Mouse (Mus musculus) midbrain, embryonic 14.5 days (tissue): ENCODE results near the gene Chp2. TPM values are rescaled to one million over a fixed set of nuclear protein-coding genes. Genes with fewer than 3 reads are reported as not detected.

Experiments
- ATAC-seq: fragments of 200-750 bp; cut with Nextera tagmentation; 2 replicates; pipeline ENCODE4 v1.8.0; 2017; ENCODE audit warnings: moderate number of reproducible peaks, moderate library complexity; ENCODE audit not compliant: low FRiP score, low TSS enrichment
- DNase-seq: peaks from one replicate; pipeline ENCODE4 v3.0.0-alpha.2; 2015
- H3K27ac ChIP-seq: fragments of 300-500 bp; sonication (generic); replicated peaks from 2 replicates; pipeline ENCODE4 v1.5.1; 2014; ENCODE audit warnings: mild to moderate bottlenecking, low read depth, low read length, moderate library complexity
- H3K27me3 ChIP-seq: fragments of 300-500 bp; sonication (generic); 2 replicates; pipeline ENCODE4 v1.6.1; 2014; ENCODE audit warnings: low read length, control low read depth, mixed read lengths; ENCODE audit not compliant: control insufficient read depth, insufficient read depth
- H3K36me3 ChIP-seq: fragments of 300-500 bp; sonication (generic); 2 replicates; pipeline ENCODE4 v1.6.1; 2014; ENCODE audit warnings: low read length, control low read depth; ENCODE audit not compliant: control insufficient read depth, insufficient read depth
- H3K4me1 ChIP-seq: fragments of 300-500 bp; sonication (generic); 2 replicates; pipeline ENCODE4 v1.6.1; 2014; ENCODE audit warnings: mild to moderate bottlenecking, antibody characterized with exemption, low read length, control low read depth; ENCODE audit not compliant: control insufficient read depth, insufficient read depth
- H3K4me2 ChIP-seq: fragments of 300-500 bp; sonication (generic); 2 replicates; pipeline ENCODE4 v1.6.1; 2014; ENCODE audit warnings: mild to moderate bottlenecking, low read length, moderate library complexity
- H3K4me3 ChIP-seq: fragments of 300-500 bp; sonication (generic); replicated peaks from 2 replicates; pipeline ENCODE4 v1.5.1; 2014; ENCODE audit warnings: low read depth, low read length
- H3K9ac ChIP-seq: fragments of 300-500 bp; sonication (generic); replicated peaks from 2 replicates; pipeline ENCODE4 v1.6.1; 2014; ENCODE audit warnings: mild to moderate bottlenecking, low read length, moderate library complexity
- H3K9me3 ChIP-seq: fragments of 300-500 bp; sonication (generic); 2 replicates; pipeline ENCODE4 v1.6.1; 2016; ENCODE audit warnings: low read length, control low read depth, mixed read lengths; ENCODE audit not compliant: control insufficient read depth
- WGBS: fragments of 180-500 bp; shearing (Covaris S2); extraction: QIAGEN DNeasy Blood & Tissue Kit; methylation state at CpG from one replicate; pipeline ENCODE4 v1.1.7; 2014; 5-methylcytosine and 5-hydroxymethylcytosine counted together
- polyA plus RNA-seq: library from polyadenylated mRNA; unstranded; fragments of >200 nt; fragmentation: Nextera tagmentation; extraction: Ambion mirVana; gene quantifications from 2 replicates; pipeline ENCODE4 v1.2.1, GENCODE M21; 2014

Chp2 gene
- polyA plus RNA-seq, 1 experiment from 2014 or later = 1.3 TPM

- H3K4me1 ChIP-seq = no peaks in the 10 kb centered on the region
- no peak overlapping the region for H3K4me3 ChIP-seq
- no peak overlapping the region for H3K27ac ChIP-seq
- no peak for DNase-seq
- no peak overlapping the region for H3K9ac ChIP-seq
- H3K36me3 ChIP-seq = no peaks in the 10 kb centered on the region
- no peaks in the 10 kb centered on the region for H3K27me3 ChIP-seq
- no peak for ATAC-seq
- WGBS = 90% methylated on average over 9 of the region's 9 CpGs
- H3K4me2 ChIP-seq = no peak overlapping the region
- H3K9me3 ChIP-seq = no peaks in the 10 kb centered on the region
Measured at GRCm38 (mm10) chr7:122196771-122197170, 22.5 kb upstream of the Chp2 start.

- H3K4me2 ChIP-seq = no peak overlapping the region
- H3K4me3 ChIP-seq = no peak overlapping the region
- H3K36me3 ChIP-seq = no peaks in the 10 kb centered on the region
- H3K9ac ChIP-seq = no peak overlapping the region
- no peaks in the 10 kb centered on the region for H3K9me3 ChIP-seq
- no peaks in the 10 kb centered on the region for H3K27me3 ChIP-seq
- 49% methylated on average over 4 of the region's 4 CpGs for WGBS
- H3K4me1 ChIP-seq = no peaks in the 10 kb centered on the region
- H3K27ac ChIP-seq = no peak overlapping the region
- DNase-seq = peak; percentile 79
- no peak for ATAC-seq
Measured at GRCm38 (mm10) chr7:122197306-122197705, 22.0 kb upstream of the Chp2 start.

GRCm38 (mm10) chr7:122199296-122199695, 20.0 kb upstream of the Chp2 start:
- Histone ChIP-seq H3K4me1 (no peaks in the 10 kb centered on the region), H3K27ac (no peak overlapping the region), H3K36me3 (no peaks in the 10 kb centered on the region), H3K9me3 (no peaks in the 10 kb centered on the region), H3K4me3 (no peak overlapping the region), H3K9ac (no peak overlapping the region), H3K27me3 (no peaks in the 10 kb centered on the region), H3K4me2 (no peak overlapping the region)
- DNase-seq (peak; percentile 82), ATAC-seq (no peak)
- WGBS = 35% methylated on average over 5 of the region's 5 CpGs

- 66% methylated on average over 2 of the region's 2 CpGs for WGBS
Measured at GRCm38 (mm10) chr7:122203936-122204335, 15.4 kb upstream of the Chp2 start.

DNA sequence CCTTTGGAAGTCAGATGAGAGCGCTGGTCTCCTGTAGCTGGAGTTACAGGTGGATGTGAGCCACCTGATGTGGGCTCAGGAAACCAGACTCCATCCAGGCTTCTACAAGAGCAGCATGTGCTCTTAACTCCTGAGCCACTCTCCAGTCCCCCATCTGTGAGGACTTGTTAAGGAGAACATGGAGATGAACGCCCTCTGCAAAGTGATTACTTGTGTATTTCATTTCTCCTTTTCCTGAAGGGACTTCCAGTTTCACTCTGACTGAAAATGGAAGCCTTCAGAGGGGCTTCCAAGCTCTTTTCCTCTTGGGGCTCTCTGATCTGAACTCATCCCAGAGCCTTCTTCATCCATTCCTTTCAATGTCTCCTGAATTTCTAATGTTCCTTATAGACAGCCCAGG, 13.2 kb upstream of the Chp2 start:
- Histone ChIP-seq H3K36me3 (no peaks in the 10 kb centered on the region), H3K4me1 (no peaks in the 10 kb centered on the region), H3K4me3 (no peak overlapping the region), H3K4me2 (no peak overlapping the region), H3K27ac (no peak overlapping the region), H3K9ac (no peak overlapping the region), H3K9me3 (no peaks in the 10 kb centered on the region), H3K27me3 (no peaks in the 10 kb centered on the region)
- ATAC-seq (no peak), DNase-seq (no peak)
- 88% methylated on average over 2 of the region's 2 CpGs for WGBS

More at GRCm38 (mm10) chr7:122203936-122204335, 15.4 kb upstream of the Chp2 start:
- H3K36me3 ChIP-seq = no peaks in the 10 kb centered on the region
- no peak overlapping the region for H3K4me3 ChIP-seq
- ATAC-seq (no peak), DNase-seq (no peak)
- H3K27me3 ChIP-seq = no peaks in the 10 kb centered on the region
- H3K9ac ChIP-seq = no peak overlapping the region
- no peaks in the 10 kb centered on the region for H3K4me1 ChIP-seq
- H3K9me3 ChIP-seq = no peaks in the 10 kb centered on the region
- no peak overlapping the region for H3K27ac ChIP-seq
- H3K4me2 ChIP-seq = no peak overlapping the region

GRCm38 (mm10) chr7:122208276-122209021, 10.8 kb upstream of the Chp2 start:
- no peaks in the 10 kb centered on the region for H3K4me1 ChIP-seq
- DNase-seq (no peak), ATAC-seq (no peak)
- no peak overlapping the region for H3K4me3 ChIP-seq
- no peaks in the 10 kb centered on the region for H3K36me3 ChIP-seq
- H3K27ac ChIP-seq = no peak overlapping the region
- no peaks in the 10 kb centered on the region for H3K9me3 ChIP-seq
- no peak overlapping the region for H3K9ac ChIP-seq
- H3K4me2 ChIP-seq = no peak overlapping the region
- H3K27me3 ChIP-seq = no peaks in the 10 kb centered on the region
- WGBS = 62% methylated on average over 7 of the region's 7 CpGs

- Histone ChIP-seq H3K9ac (no peak overlapping the region), H3K27me3 (no peaks in the 10 kb centered on the region), H3K4me2 (no peak overlapping the region), H3K36me3 (no peaks in the 10 kb centered on the region), H3K4me1 (no peaks in the 10 kb centered on the region), H3K27ac (no peak overlapping the region), H3K9me3 (no peaks in the 10 kb centered on the region), H3K4me3 (no peak overlapping the region)
- DNase-seq (no peak), ATAC-seq (no peak)
- 75% methylated on average over 7 of the region's 7 CpGs for WGBS
Measured at GRCm38 (mm10) chr7:122226020-122226742, 6.9 kb downstream of the Chp2 start.

GRCm38 (mm10) chr7:122226744-122227143, 7.4 kb downstream of the Chp2 start:
- H3K9ac ChIP-seq = no peak overlapping the region
- H3K27ac ChIP-seq = no peak overlapping the region
- no peak for ATAC-seq
- no peaks in the 10 kb centered on the region for H3K27me3 ChIP-seq
- no peak for DNase-seq
- no peaks in the 10 kb centered on the region for H3K36me3 ChIP-seq
- H3K4me1 ChIP-seq = no peaks in the 10 kb centered on the region
- 83% methylated on average over 4 of the region's 4 CpGs for WGBS
- H3K4me2 ChIP-seq = no peak overlapping the region
- H3K9me3 ChIP-seq = no peaks in the 10 kb centered on the region
- H3K4me3 ChIP-seq = no peak overlapping the region

- Histone ChIP-seq H3K27ac (no peak overlapping the region), H3K4me3 (no peak overlapping the region), H3K36me3 (no peaks in the 10 kb centered on the region), H3K4me2 (no peak overlapping the region), H3K4me1 (no peaks in the 10 kb centered on the region), H3K9ac (no peak overlapping the region), H3K9me3 (no peaks in the 10 kb centered on the region), H3K27me3 (no peaks in the 10 kb centered on the region)
- no peak for ATAC-seq
- WGBS = 41% methylated on average over 3 of the region's 3 CpGs
- DNase-seq = no peak
Measured at GRCm38 (mm10) chr7:122229306-122229705, 10.0 kb downstream of the Chp2 start.
